Mouse (Mus musculus) neural tube, embryonic 11.5 days (tissue): ENCODE results near the gene Marco. TPM values are rescaled to one million over a fixed set of nuclear protein-coding genes. Genes with fewer than 3 reads are reported as not detected.

Source experiments
- ATAC-seq: fragments of 200-750 bp; cut with Nextera tagmentation; 2 replicates; pipeline ENCODE4 v1.8.0; 2017; ENCODE audit warnings: moderate number of reproducible peaks, mild to moderate bottlenecking, moderate TSS enrichment, moderate library complexity; ENCODE audit not compliant: insufficient read depth, low FRiP score, low TSS enrichment
- DNase-seq: peaks from one replicate; pipeline ENCODE4 v3.0.0-alpha.2; 2015; ENCODE audit warnings: low spot score
- H3K27ac ChIP-seq: fragments of 300-500 bp; sonication (generic); 2 replicates; pipeline ENCODE4 v1.5.1; 2014; ENCODE audit warnings: low read depth, mild to moderate bottlenecking, low read length
- H3K27me3 ChIP-seq: fragments of 300-500 bp; sonication (generic); 2 replicates; pipeline ENCODE4 v1.6.1; 2014; ENCODE audit warnings: mild to moderate bottlenecking, low read length, mixed read lengths; ENCODE audit not compliant: control insufficient read depth, insufficient read depth
- H3K36me3 ChIP-seq: fragments of 300-500 bp; sonication (generic); 2 replicates; pipeline ENCODE4 v1.6.1; 2014; ENCODE audit warnings: mild to moderate bottlenecking, low read length, moderate library complexity, mixed read lengths; ENCODE audit not compliant: control insufficient read depth, insufficient read depth
- H3K4me1 ChIP-seq: fragments of 300-500 bp; sonication (generic); 2 replicates; pipeline ENCODE4 v1.6.1; 2014; ENCODE audit warnings: low read length, mixed read lengths; ENCODE audit not compliant: control insufficient read depth, insufficient read depth
- H3K4me2 ChIP-seq: fragments of 300-500 bp; sonication (generic); 2 replicates; pipeline ENCODE4 v1.6.1; 2014; ENCODE audit warnings: low read depth, mild to moderate bottlenecking, moderate library complexity
- H3K4me3 ChIP-seq: fragments of 300-500 bp; sonication (generic); 2 replicates; pipeline ENCODE4 v1.5.1; 2014; ENCODE audit warnings: low read depth, low read length
- H3K9ac ChIP-seq: fragments of 300-500 bp; sonication (generic); 2 replicates; pipeline ENCODE4 v1.6.1; 2014; ENCODE audit warnings: mild to moderate bottlenecking, low read length
- H3K9me3 ChIP-seq: fragments of 300-500 bp; sonication (generic); 2 replicates; pipeline ENCODE4 v1.6.1; 2016; ENCODE audit warnings: low read length; ENCODE audit not compliant: control insufficient read depth
- WGBS: fragments of 180-500 bp; shearing (Covaris S2); extraction: QIAGEN DNeasy Blood & Tissue Kit; methylation state at CpG from one replicate; pipeline ENCODE4 v1.1.7; 2014; 5-methylcytosine and 5-hydroxymethylcytosine counted together
- polyA plus RNA-seq: library from polyadenylated mRNA; unstranded; fragments of >200 nt; fragmentation: Nextera tagmentation; extraction: Ambion mirVana; gene quantifications from 2 replicates; pipeline ENCODE4 v1.2.1, GENCODE M21; 2014

Gene Marco
- polyA plus RNA-seq, 1 experiment from 2014 or later = 0.77 TPM

DNA sequence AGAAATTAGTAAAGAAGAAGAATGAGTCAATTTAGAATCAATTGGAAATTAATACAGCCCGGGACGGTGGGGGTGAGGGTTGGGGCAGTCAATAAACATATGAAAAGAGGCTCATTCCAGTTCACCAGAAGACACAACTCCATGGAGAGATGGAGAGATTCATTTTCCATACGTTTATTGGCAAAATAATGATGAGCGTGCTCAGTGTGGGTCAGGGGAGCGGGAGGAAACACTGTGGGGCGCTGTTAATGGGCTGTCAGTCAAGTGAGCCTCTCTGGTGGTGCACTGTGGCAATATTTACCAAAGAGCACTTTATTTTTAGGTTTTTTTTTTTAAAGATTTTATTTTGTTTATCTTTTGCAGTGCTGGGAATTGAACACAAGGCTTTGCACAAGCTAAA is 45.8 kb downstream of the Marco start:
- no peaks in the 10 kb centered on the region for H3K36me3 ChIP-seq
- ATAC-seq (no peak), DNase-seq (no peak)
- H3K4me1 ChIP-seq = 0 out of 2 replicates have a peak, but pooled peaks cover 2% of the 10 kb centered on the region
- no peak overlapping the region for H3K4me3 ChIP-seq
- no peak overlapping the region for H3K27ac ChIP-seq
- H3K9me3 ChIP-seq = no peaks in the 10 kb centered on the region
- H3K4me2 ChIP-seq = no peak overlapping the region
- 73% methylated on average over 6 of the region's 6 CpGs for WGBS
- no peaks in the 10 kb centered on the region for H3K27me3 ChIP-seq
- H3K9ac ChIP-seq = no peak overlapping the region

DNA sequence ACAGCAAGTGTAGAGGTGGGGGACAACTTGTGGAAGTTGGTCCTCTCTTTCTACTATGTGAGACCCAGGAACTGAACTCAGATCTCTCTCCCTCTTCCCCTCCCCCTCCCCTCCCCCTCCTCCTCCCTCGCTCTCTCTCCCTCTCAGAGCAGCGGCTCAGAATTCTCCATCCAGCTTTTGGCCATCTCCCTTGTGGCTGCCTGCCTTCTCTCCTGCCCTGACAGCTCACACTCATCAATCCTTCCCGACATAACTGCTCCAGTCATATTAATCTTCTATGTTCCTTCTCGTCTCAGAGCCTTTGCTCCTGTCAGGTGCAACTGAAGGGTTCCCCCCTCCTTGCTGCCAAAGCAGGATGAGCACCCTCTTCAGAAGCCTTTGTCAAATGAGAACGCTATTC is 46.3 kb downstream of the Marco start:
- Histone ChIP-seq H3K27me3 (no peaks in the 10 kb centered on the region), H3K9me3 (no peaks in the 10 kb centered on the region), H3K27ac (no peak overlapping the region), H3K36me3 (no peaks in the 10 kb centered on the region), H3K4me1 (0 out of 2 replicates have a peak, but pooled peaks cover 2% of the 10 kb centered on the region), H3K9ac (no peak overlapping the region), H3K4me2 (no peak overlapping the region), H3K4me3 (no peak overlapping the region)
- 49% methylated on average over 5 of the region's 5 CpGs for WGBS
- no peak for ATAC-seq
- no peak for DNase-seq

DNA sequence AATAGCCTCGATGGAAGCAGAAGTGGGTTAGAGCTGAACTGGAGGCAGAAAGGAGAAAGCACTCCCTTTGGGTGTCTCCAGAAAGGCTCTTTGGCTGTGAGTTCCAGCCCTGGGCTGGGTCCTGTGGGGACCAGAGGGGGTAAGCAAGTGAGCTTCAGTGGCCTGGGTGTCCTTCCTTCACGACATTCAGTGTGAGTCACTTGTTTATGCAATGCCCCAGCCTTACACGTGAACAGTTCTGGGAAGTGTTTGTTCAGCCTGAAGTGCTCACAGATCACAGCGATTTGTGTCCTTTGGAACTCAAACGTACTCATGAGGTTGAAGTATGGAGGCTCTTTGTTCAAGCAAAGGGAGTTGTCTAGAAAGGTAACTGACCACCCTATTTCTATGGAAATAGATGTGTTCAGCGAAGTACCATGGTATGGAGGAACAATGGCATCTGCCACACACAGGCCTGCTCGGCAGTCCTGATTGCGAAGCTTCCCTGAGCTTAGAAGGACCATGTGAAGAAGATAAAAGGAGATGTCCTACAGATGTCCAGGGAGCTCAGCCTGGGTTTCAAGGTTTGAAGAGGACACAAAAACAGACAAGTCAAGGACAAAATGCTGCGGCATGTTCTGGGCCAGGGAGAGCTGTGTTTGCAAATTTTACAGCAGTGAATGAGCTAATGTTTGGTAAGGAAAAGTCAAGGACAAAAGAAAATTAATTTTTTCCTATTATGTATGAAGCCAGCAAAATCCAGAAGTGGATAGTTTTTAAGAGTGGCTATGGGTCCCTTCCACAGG is 53.1 kb downstream of the Marco start:
- no peak overlapping the region for H3K9ac ChIP-seq
- H3K4me2 ChIP-seq = no peak overlapping the region
- H3K27me3 ChIP-seq = no peaks in the 10 kb centered on the region
- no peaks in the 10 kb centered on the region for H3K9me3 ChIP-seq
- no peaks in the 10 kb centered on the region for H3K4me1 ChIP-seq
- no peaks in the 10 kb centered on the region for H3K36me3 ChIP-seq
- WGBS = 81% methylated on average over 9 of the region's 9 CpGs
- H3K4me3 ChIP-seq = no peak overlapping the region
- no peak overlapping the region for H3K27ac ChIP-seq
- no peak for DNase-seq
- ATAC-seq = no peak

GRCm38 (mm10) chr1:120449662-120450061 is 55.2 kb downstream of the Marco start:
- Histone ChIP-seq H3K27me3 (no peaks in the 10 kb centered on the region), H3K4me1 (no peaks in the 10 kb centered on the region)
- DNase-seq = no peak

GRCm38 (mm10) chr1:120443228-120443639 is 61.6 kb downstream of the Marco start:
- Histone ChIP-seq H3K27ac (no peak overlapping the region), H3K27me3 (no peaks in the 10 kb centered on the region), H3K9ac (no peak overlapping the region), H3K36me3 (no peaks in the 10 kb centered on the region), H3K4me2 (no peak overlapping the region), H3K4me3 (no peak overlapping the region), H3K4me1 (no peaks in the 10 kb centered on the region), H3K9me3 (no peaks in the 10 kb centered on the region)
- WGBS = 63% methylated on average over 3 of the region's 3 CpGs
- no peak for ATAC-seq
- no peak for DNase-seq

More at GRCm38 (mm10) chr1:120449662-120450061, 55.2 kb downstream of the Marco start:
- no peak for ATAC-seq
- Histone ChIP-seq H3K9ac (no peak overlapping the region), H3K4me2 (no peak overlapping the region), H3K27ac (no peak overlapping the region), H3K4me3 (no peak overlapping the region), H3K9me3 (no peaks in the 10 kb centered on the region), H3K36me3 (no peaks in the 10 kb centered on the region)
- 86% methylated on average over 2 of the region's 2 CpGs for WGBS

- 66% methylated on average over 2 of the region's 2 CpGs for WGBS
- no peak for ATAC-seq
- Histone ChIP-seq H3K36me3 (no peaks in the 10 kb centered on the region), H3K27ac (no peak overlapping the region), H3K4me1 (no peaks in the 10 kb centered on the region), H3K4me3 (no peak overlapping the region), H3K27me3 (no peaks in the 10 kb centered on the region), H3K9ac (no peak overlapping the region), H3K4me2 (no peak overlapping the region), H3K9me3 (no peaks in the 10 kb centered on the region)
- no peak for DNase-seq
Measured at GRCm38 (mm10) chr1:120441587-120441986, 63.2 kb downstream of the Marco start.

- Histone ChIP-seq H3K4me3 (no peak overlapping the region), H3K9me3 (no peaks in the 10 kb centered on the region), H3K4me2 (no peak overlapping the region), H3K4me1 (no peaks in the 10 kb centered on the region), H3K27ac (no peak overlapping the region), H3K9ac (no peak overlapping the region), H3K36me3 (no peaks in the 10 kb centered on the region), H3K27me3 (no peaks in the 10 kb centered on the region)
- ATAC-seq (no peak), DNase-seq (no peak)
- 90% methylated on average over 5 of the region's 5 CpGs for WGBS
Measured at GRCm38 (mm10) chr1:120435591-120435990, 69.2 kb downstream of the Marco start.

DNA sequence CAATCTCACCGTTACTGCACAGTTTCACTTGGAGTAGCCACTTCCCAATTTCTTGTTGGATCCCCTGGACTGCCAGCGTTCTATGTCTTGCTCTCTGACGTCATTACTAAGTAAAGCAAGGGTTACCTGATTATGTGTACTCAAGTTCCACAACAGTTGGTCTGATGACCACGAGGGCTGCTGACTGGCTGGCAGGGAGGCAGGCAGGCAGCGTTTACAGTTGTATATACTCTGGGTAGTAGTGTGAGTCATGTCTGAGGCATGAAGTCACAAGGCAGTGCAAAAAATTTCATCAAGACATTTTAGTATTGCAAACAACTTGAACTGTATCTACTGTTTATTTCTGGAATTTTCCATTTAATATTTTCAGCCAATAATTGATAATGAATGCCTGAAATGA is 74.7 kb downstream of the Marco start:
- Histone ChIP-seq H3K4me3 (no peak overlapping the region), H3K9ac (no peak overlapping the region), H3K4me2 (no peak overlapping the region), H3K27ac (no peak overlapping the region), H3K27me3 (no peaks in the 10 kb centered on the region), H3K4me1 (no peaks in the 10 kb centered on the region), H3K36me3 (no peaks in the 10 kb centered on the region), H3K9me3 (no peaks in the 10 kb centered on the region)
- DNase-seq = no peak
- ATAC-seq = no peak
- WGBS = 83% methylated on average over 5 of the region's 5 CpGs

DNA sequence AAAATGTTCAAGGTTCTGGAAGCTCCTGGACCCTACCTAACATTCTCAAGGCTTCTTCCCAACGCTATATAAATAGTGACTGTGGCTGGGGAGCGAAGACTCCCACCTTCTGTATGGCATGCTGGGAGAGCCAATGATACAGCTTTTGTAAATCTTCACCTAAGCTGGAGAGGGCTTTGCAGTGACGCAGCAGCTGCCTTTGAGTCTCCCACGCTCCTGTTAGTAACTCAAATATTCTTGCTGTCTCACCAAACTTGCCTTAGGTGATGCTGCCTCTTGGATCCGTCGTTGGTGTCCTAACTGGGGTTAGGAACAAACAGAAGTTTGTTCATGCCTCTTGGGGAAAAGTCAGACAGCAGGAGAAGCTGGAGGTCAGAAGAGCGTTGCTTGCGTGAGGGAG is 79.2 kb downstream of the Marco start:
- no peaks in the 10 kb centered on the region for H3K4me1 ChIP-seq
- ATAC-seq = no peak
- H3K4me2 ChIP-seq = no peak overlapping the region
- no peak for DNase-seq
- WGBS = 78% methylated on average over 8 of the region's 8 CpGs
- no peak overlapping the region for H3K9ac ChIP-seq
- H3K27ac ChIP-seq = no peak overlapping the region
- H3K27me3 ChIP-seq = no peaks in the 10 kb centered on the region
- no peak overlapping the region for H3K4me3 ChIP-seq
- no peaks in the 10 kb centered on the region for H3K36me3 ChIP-seq
- no peaks in the 10 kb centered on the region for H3K9me3 ChIP-seq
